Mouse (Mus musculus): ENCODE results near the gene Tsc22d3.
"Not testable (repeated sequence)": the region's sequence is repeated elsewhere in the genome, so short reads cannot be mapped to it uniquely, and the experiment has no call there.

Tsc22d3 gene

GRCm38 (mm10) chrX:140503905-140504304, 96.6 kb downstream of the Tsc22d3 start:
- Histone ChIP-seq H3K27me3 (ENCODE audit: insufficient read depth, low read length) (no peaks in the 10 kb centered on the region), H3K9me3 (ENCODE audit: low read length) (no peaks in the 10 kb centered on the region), H3K4me3 (replicated peaks; ENCODE audit: low read length) (no peak overlapping the region), H3K4me1 (replicated peaks; ENCODE audit: low read depth, low read length) (peaks cover 23% of the 10 kb centered on the region), H3K36me3 (ENCODE audit: insufficient read depth, low read length) (no peaks in the 10 kb centered on the region)
- TF ChIP-seq POU5F1 (IDR thresholded peaks at IDR 0.05; ENCODE audit: borderline replicate concordance, low read length) (no peak), NANOG (IDR thresholded peaks at IDR 0.05; ENCODE audit: borderline replicate concordance, low read length) (no peak), CTCF (conservative IDR thresholded peaks at IDR 0.05; ENCODE audit: low read length) (peak; percentile 26; the same call in 1 of the 2 replicates)

- TF ChIP-seq CTCF (conservative IDR thresholded peaks at IDR 0.05; ENCODE audit: low read length) (no peak), POU5F1 (IDR thresholded peaks at IDR 0.05; ENCODE audit: borderline replicate concordance, low read length) (no peak), NANOG (IDR thresholded peaks at IDR 0.05; ENCODE audit: borderline replicate concordance, low read length) (no peak)
- H3K36me3 ChIP-seq (ENCODE audit: insufficient read depth, low read length), result no peaks in the 10 kb centered on the region
These were observed 98.8 kb downstream of the Tsc22d3 start for GRCm38 (mm10) chrX:140501401-140502301.

GRCm38 (mm10) chrX:140500306-140500705, 100.2 kb downstream of the Tsc22d3 start:
- Histone ChIP-seq H3K4me3 (replicated peaks; ENCODE audit: low read length) (no peak overlapping the region), H3K9me3 (ENCODE audit: low read length) (no peaks in the 10 kb centered on the region), H3K4me1 (replicated peaks; ENCODE audit: low read depth, low read length) (peaks cover 11% of the 10 kb centered on the region), H3K27me3 (ENCODE audit: insufficient read depth, low read length) (no peaks in the 10 kb centered on the region), H3K36me3 (ENCODE audit: insufficient read depth, low read length) (no peaks in the 10 kb centered on the region)
- TF ChIP-seq NANOG (IDR thresholded peaks at IDR 0.05; ENCODE audit: borderline replicate concordance, low read length), result no peak
- no peak for TF ChIP-seq POU5F1 (IDR thresholded peaks at IDR 0.05; ENCODE audit: borderline replicate concordance, low read length)
- TF ChIP-seq CTCF (conservative IDR thresholded peaks at IDR 0.05; ENCODE audit: low read length), result no peak

More at GRCm38 (mm10) chrX:140501401-140502301, 98.8 kb downstream of the Tsc22d3 start:
- Histone ChIP-seq H3K9me3 (ENCODE audit: low read length) (no peaks in the 10 kb centered on the region), H3K27me3 (ENCODE audit: insufficient read depth, low read length) (no peaks in the 10 kb centered on the region), H3K4me3 (replicated peaks; ENCODE audit: low read length) (no peak overlapping the region), H3K4me1 (replicated peaks; ENCODE audit: low read depth, low read length) (peaks cover 23% of the 10 kb centered on the region)

DNA sequence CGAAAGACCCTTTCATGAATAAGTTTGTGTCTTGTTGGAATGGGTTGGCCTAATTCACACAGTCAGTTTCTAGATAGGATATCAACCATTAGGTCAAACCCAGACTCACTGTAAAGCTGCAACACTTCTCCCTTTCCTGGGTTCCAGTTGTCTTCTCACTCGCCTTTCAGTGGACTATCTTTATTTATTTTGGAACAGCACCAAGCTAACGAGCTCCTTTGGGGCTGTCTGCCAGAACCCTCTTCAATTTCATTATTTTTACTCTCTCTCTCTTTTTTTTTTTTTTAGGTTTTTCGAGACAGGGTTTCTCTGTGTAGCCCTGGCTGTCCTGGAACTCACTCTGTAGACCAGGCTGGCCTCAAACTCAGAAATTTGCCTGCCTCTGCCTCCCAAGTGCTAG, 102.0 kb downstream of the Tsc22d3 start:
- H3K4me1 ChIP-seq (replicated peaks; ENCODE audit: low read depth, low read length); H3K9me3 ChIP-seq (ENCODE audit: low read length); H3K4me3 ChIP-seq (replicated peaks; ENCODE audit: low read length); H3K36me3 ChIP-seq (ENCODE audit: insufficient read depth, low read length); H3K27me3 ChIP-seq (ENCODE audit: insufficient read depth, low read length): not testable (repeated sequence)

GRCm38 (mm10) chrX:140494170-140494569, 106.3 kb downstream of the Tsc22d3 start:
- Histone ChIP-seq H3K4me1 (replicated peaks; ENCODE audit: low read depth, low read length) (no peaks in the 10 kb centered on the region), H3K9me3 (ENCODE audit: low read length) (no peaks in the 10 kb centered on the region), H3K36me3 (ENCODE audit: insufficient read depth, low read length) (no peaks in the 10 kb centered on the region), H3K4me3 (replicated peaks; ENCODE audit: low read length) (no peak overlapping the region), H3K27me3 (ENCODE audit: insufficient read depth, low read length) (no peaks in the 10 kb centered on the region)
- TF ChIP-seq NANOG (IDR thresholded peaks at IDR 0.05; ENCODE audit: borderline replicate concordance, low read length), result no peak

GRCm38 (mm10) chrX:140493527-140494029, 106.9 kb downstream of the Tsc22d3 start:
- TF ChIP-seq POU5F1 (IDR thresholded peaks at IDR 0.05; ENCODE audit: borderline replicate concordance, low read length) (no peak), NANOG (IDR thresholded peaks at IDR 0.05; ENCODE audit: borderline replicate concordance, low read length) (no peak), CTCF (conservative IDR thresholded peaks at IDR 0.05; ENCODE audit: low read length) (no peak)
- H3K9me3 ChIP-seq (ENCODE audit: low read length), result no peaks in the 10 kb centered on the region
- no peak overlapping the region for H3K4me3 ChIP-seq (replicated peaks; ENCODE audit: low read length)
- H3K36me3 ChIP-seq (ENCODE audit: insufficient read depth, low read length), result no peaks in the 10 kb centered on the region
- no peaks in the 10 kb centered on the region for H3K4me1 ChIP-seq (replicated peaks; ENCODE audit: low read depth, low read length)
- H3K27me3 ChIP-seq (ENCODE audit: insufficient read depth, low read length), result no peaks in the 10 kb centered on the region

DNA sequence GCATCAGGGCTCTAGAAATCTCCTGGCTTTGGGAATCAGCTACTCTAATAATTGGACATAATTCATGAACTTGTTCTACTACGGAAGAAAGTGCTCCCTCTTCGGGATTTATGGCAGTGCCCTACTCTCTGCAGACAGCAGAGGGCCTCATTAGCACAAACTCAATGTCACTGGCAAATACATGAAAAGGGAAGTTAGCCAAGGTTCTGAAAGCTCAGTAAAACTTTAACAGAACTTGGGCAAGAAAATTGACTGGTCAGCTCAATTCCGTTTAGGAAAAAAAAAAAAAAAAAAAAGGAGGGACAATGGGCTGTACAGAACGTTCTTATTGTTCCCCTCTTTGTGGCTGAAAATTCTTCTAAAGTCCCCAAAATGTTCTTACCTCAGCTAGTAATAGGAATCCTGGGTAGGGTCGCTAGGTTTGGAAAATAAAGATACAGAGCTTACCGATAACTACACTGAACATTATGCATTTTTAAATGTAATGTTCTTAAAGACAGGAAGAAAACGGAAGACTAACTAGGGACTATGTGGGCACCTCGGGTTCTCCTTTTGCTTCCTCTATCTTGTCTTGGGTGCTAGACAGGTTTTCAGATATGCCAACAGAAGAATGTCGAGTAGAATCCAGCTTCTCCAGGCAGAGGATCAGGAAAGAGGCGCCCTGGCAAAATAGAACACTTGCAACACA, 108.4 kb downstream of the Tsc22d3 start:
- no peaks in the 10 kb centered on the region for H3K36me3 ChIP-seq (ENCODE audit: insufficient read depth, low read length)
- no peak overlapping the region for H3K4me3 ChIP-seq (replicated peaks; ENCODE audit: low read length)
- TF ChIP-seq NANOG (IDR thresholded peaks at IDR 0.05; ENCODE audit: borderline replicate concordance, low read length) (no peak), POU5F1 (IDR thresholded peaks at IDR 0.05; ENCODE audit: borderline replicate concordance, low read length) (no peak), CTCF (conservative IDR thresholded peaks at IDR 0.05; ENCODE audit: low read length) (peak; percentile 44)
- no peaks in the 10 kb centered on the region for H3K9me3 ChIP-seq (ENCODE audit: low read length)
- H3K27me3 ChIP-seq (ENCODE audit: insufficient read depth, low read length), result no peaks in the 10 kb centered on the region
- H3K4me1 ChIP-seq (replicated peaks; ENCODE audit: low read depth, low read length), result no peaks in the 10 kb centered on the region

- H3K36me3 ChIP-seq (ENCODE audit: insufficient read depth, low read length), result no peaks in the 10 kb centered on the region
- no peaks in the 10 kb centered on the region for H3K9me3 ChIP-seq (ENCODE audit: low read length)
- no peak overlapping the region for H3K4me3 ChIP-seq (replicated peaks; ENCODE audit: low read length)
- TF ChIP-seq CTCF (conservative IDR thresholded peaks at IDR 0.05; ENCODE audit: low read length) (no peak), POU5F1 (IDR thresholded peaks at IDR 0.05; ENCODE audit: borderline replicate concordance, low read length) (no peak), NANOG (IDR thresholded peaks at IDR 0.05; ENCODE audit: borderline replicate concordance, low read length) (no peak)
- H3K27me3 ChIP-seq (ENCODE audit: insufficient read depth, low read length), result no peaks in the 10 kb centered on the region
- no peaks in the 10 kb centered on the region for H3K4me1 ChIP-seq (replicated peaks; ENCODE audit: low read depth, low read length)
These were observed 110.3 kb downstream of the Tsc22d3 start for GRCm38 (mm10) chrX:140490203-140490602.

All from E14TG2a.4 (cell line).